Mouse (Mus musculus): Measurements from ENCODE around the gene Vmn2r8. TPM values are rescaled to one million over a fixed set of nuclear protein-coding genes. Genes with fewer than 3 reads are reported as not detected.
A peak's percentile ranks its signal among the peaks of the same experiment; 100 is the strongest.
"Not testable (repeated sequence)": the region's sequence is repeated elsewhere in the genome, so short reads cannot be mapped to it uniquely, and the experiment has no call there.

Gene Vmn2r8
- polyA plus RNA-seq, 1 experiment from 2014 or later = not detected

DNA sequence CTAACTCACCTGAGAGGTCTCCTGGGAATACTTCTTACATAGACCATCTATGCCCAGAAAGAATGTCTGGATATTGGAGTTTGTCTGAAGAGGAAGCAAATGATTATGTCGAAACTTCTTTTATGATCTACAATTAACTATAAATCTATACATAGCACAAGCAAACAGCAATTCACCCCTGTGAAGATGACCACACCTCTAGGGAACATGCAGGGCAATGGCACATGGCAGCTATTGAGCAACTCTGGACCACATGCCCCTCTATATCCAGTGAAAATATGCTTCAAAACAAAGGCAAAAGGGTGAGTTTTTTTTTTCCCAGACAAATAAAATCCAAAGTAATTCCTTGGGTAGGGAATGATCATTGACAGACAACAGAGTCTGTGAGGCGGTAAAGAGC, 48.6 kb downstream of the Vmn2r8 start:
- H3K4me1 ChIP-seq (replicated peaks; ENCODE audit: control insufficient read depth, insufficient read depth, low read length) = no peaks in the 10 kb centered on the region
- H3K9ac ChIP-seq (ENCODE audit: low read depth, low read length) = no peak overlapping the region
- H3K27me3 ChIP-seq (replicated peaks; ENCODE audit: control insufficient read depth, insufficient read depth, low read length) = no peaks in the 10 kb centered on the region
- WGBS = 67% methylated on average over 2 of the region's 2 CpGs
- H3K9me3 ChIP-seq (ENCODE audit: control insufficient read depth, low read length) = no peaks in the 10 kb centered on the region
- no peak for ATAC-seq (replicated peaks; ENCODE audit: low FRiP score)
- H3K27ac ChIP-seq (ENCODE audit: low read depth, low read length) = no peak overlapping the region
- DNase-seq (ENCODE audit: low spot score) = no peak
- no peaks in the 10 kb centered on the region for H3K36me3 ChIP-seq (ENCODE audit: control insufficient read depth, insufficient read depth, low read length)
- H3K4me2 ChIP-seq = no peak overlapping the region
- no peak overlapping the region for H3K4me3 ChIP-seq (ENCODE audit: low read depth, low read length)

DNA sequence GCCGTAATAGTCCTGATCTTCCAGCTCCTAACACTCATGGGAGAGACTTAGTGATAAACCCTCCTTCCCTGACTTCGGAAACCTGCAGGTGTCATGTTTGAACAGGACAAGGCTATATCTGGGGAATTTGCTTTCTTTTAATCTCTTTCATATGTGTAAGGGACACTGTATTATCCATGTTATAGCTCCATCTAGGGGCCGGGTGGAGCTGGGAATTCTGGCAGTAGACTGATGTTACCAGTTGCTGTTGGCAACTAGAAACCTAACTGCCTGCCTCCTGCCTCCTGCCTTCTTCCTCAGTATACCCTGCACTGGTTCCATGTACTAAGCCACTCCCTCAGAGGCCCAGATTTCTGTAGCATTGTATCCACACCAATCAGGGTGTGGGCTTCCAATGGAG, 50.3 kb downstream of the Vmn2r8 start:
- H3K27ac ChIP-seq (ENCODE audit: low read depth, low read length) = no peak overlapping the region
- ATAC-seq (replicated peaks; ENCODE audit: low FRiP score) (peak; percentile 41), DNase-seq (ENCODE audit: low spot score) (no peak)
- no peak overlapping the region for H3K9ac ChIP-seq (ENCODE audit: low read depth, low read length)
- H3K27me3 ChIP-seq (replicated peaks; ENCODE audit: control insufficient read depth, insufficient read depth, low read length) = no peaks in the 10 kb centered on the region
- WGBS = 48% methylated on average over 3 of the region's 3 CpGs
- no peak overlapping the region for H3K4me2 ChIP-seq
- no peaks in the 10 kb centered on the region for H3K4me1 ChIP-seq (replicated peaks; ENCODE audit: control insufficient read depth, insufficient read depth, low read length)
- H3K36me3 ChIP-seq (ENCODE audit: control insufficient read depth, insufficient read depth, low read length) = no peaks in the 10 kb centered on the region
- no peaks in the 10 kb centered on the region for H3K9me3 ChIP-seq (ENCODE audit: control insufficient read depth, low read length)
- no peak overlapping the region for H3K4me3 ChIP-seq (ENCODE audit: low read depth, low read length)

DNA sequence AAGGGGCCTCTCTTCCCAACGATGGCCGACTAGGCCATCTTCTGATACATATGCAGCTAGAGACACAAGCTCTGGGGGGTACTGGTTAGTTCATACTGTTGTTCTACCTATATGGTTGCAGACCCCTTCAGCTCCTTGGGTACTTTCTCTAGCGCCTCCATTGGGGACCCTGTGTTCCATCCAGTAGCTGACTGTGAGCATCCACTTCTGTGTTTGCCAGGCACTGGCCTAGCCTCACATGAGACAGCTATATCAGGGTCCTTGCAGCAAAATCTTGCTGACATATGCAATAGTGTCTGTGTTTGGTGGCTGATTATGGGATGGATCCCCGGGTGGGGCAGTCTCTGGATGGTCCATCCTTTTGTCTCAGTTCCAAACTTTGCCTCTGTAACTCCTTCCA, 57.4 kb downstream of the Vmn2r8 start:
- H3K36me3 ChIP-seq (ENCODE audit: control insufficient read depth, insufficient read depth, low read length) = not testable (repeated sequence)
- ATAC-seq (replicated peaks; ENCODE audit: low FRiP score) = 0 out of 2 replicates have a peak, but pooled peaks have one; percentile 16
- WGBS = 64% methylated on average over 4 of the region's 4 CpGs

DNA sequence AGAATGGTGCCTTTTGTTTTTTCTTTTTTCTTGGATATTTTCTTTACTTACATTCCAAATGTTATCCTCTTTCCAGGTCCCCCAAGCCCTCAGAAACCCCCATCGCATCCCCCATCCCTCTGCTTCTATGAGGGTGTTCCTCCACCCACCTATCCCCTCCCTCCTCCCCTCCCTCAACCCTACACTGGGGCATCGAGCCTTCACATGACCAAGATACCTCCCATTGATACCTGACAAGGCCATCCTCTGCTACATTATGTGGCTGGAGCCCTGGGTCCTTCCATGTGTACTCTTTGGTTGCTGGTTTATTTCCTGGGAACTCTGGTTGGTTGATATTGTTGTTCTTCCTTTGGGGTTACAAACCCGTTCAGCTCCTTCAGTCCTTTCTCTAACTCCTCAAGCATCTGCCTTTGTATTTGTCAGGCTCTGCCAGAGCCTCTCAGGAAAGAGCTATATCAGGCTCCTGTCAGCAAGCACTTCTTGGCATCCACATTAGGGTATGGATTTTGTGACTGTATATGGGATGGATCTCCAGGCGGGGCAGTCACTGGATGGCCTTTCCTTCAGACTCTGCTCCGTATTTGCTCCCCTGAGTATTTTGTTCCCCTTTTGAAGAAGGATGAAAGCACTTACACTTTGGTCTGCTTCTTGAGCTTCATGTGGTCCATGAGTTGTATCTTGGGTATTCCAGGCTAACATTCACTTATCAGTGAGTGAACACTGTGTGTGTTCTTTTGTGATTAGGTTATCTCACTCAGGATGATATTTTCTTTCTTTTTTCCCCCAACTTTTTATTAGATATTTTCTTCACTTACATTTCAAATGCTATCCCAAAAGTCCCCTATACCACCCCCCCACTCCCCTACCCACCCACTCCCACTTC, 58.1 kb downstream of the Vmn2r8 start:
- no peak overlapping the region for H3K4me3 ChIP-seq (ENCODE audit: low read depth, low read length)
- peak overlapping the region; percentile 63 for H3K27ac ChIP-seq (ENCODE audit: low read depth, low read length)
- H3K4me2 ChIP-seq = peak overlapping the region; percentile 29; the same call in 1 of the 2 replicates
- H3K36me3 ChIP-seq (ENCODE audit: control insufficient read depth, insufficient read depth, low read length) = no peaks in the 10 kb centered on the region
- DNase-seq (ENCODE audit: low spot score) (no peak), ATAC-seq (replicated peaks; ENCODE audit: low FRiP score) (peak; percentile 93)
- 69% methylated on average over 5 of the region's 5 CpGs for WGBS
- H3K9me3 ChIP-seq (ENCODE audit: control insufficient read depth, low read length) = no peaks in the 10 kb centered on the region
- no peaks in the 10 kb centered on the region; the same call in 1 of the 2 replicates for H3K4me1 ChIP-seq (replicated peaks; ENCODE audit: control insufficient read depth, insufficient read depth, low read length)
- H3K27me3 ChIP-seq (replicated peaks; ENCODE audit: control insufficient read depth, insufficient read depth, low read length) = no peaks in the 10 kb centered on the region
- no peak overlapping the region for H3K9ac ChIP-seq (ENCODE audit: low read depth, low read length)

More for the DNA sequence above, 57.4 kb downstream of the Vmn2r8 start:
- not testable (repeated sequence) for H3K27ac ChIP-seq (ENCODE audit: low read depth, low read length); H3K9ac ChIP-seq (ENCODE audit: low read depth, low read length); H3K27me3 ChIP-seq (replicated peaks; ENCODE audit: control insufficient read depth, insufficient read depth, low read length); H3K9me3 ChIP-seq (ENCODE audit: control insufficient read depth, low read length); H3K4me2 ChIP-seq; H3K4me3 ChIP-seq (ENCODE audit: low read depth, low read length); H3K4me1 ChIP-seq (replicated peaks; ENCODE audit: control insufficient read depth, insufficient read depth, low read length); DNase-seq (ENCODE audit: low spot score)

DNA sequence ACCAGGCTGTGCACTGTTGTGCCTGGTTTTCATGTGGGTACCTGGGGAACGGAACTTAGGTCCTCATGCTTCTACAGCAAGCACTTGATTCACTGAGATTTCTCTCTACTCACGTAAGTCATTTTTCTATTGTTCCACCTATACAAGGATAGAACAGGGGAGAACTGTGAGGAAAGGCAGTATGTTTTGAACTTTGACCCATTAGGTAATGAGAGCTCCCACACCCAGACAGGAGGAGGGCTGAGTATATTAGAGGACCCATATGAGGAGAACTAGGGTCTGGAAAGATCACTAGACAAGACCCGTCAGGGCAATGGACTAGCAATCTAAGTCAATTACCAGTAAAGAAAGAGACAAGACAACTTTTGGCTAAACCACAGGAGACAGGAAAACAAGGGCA, 64.0 kb downstream of the Vmn2r8 start:
- no peaks in the 10 kb centered on the region for H3K36me3 ChIP-seq (ENCODE audit: control insufficient read depth, insufficient read depth, low read length)
- H3K4me2 ChIP-seq = no peak overlapping the region
- no peaks in the 10 kb centered on the region for H3K27me3 ChIP-seq (replicated peaks; ENCODE audit: control insufficient read depth, insufficient read depth, low read length)
- no peak for DNase-seq (ENCODE audit: low spot score)
- no peak overlapping the region for H3K27ac ChIP-seq (ENCODE audit: low read depth, low read length)
- no peak for ATAC-seq (replicated peaks; ENCODE audit: low FRiP score)
- H3K4me1 ChIP-seq (replicated peaks; ENCODE audit: control insufficient read depth, insufficient read depth, low read length) = no peaks in the 10 kb centered on the region
- no peak overlapping the region for H3K4me3 ChIP-seq (ENCODE audit: low read depth, low read length)
- no peaks in the 10 kb centered on the region for H3K9me3 ChIP-seq (ENCODE audit: control insufficient read depth, low read length)
- 78% methylated on average over 3 of the region's 3 CpGs for WGBS
- no peak overlapping the region for H3K9ac ChIP-seq (ENCODE audit: low read depth, low read length)

DNA sequence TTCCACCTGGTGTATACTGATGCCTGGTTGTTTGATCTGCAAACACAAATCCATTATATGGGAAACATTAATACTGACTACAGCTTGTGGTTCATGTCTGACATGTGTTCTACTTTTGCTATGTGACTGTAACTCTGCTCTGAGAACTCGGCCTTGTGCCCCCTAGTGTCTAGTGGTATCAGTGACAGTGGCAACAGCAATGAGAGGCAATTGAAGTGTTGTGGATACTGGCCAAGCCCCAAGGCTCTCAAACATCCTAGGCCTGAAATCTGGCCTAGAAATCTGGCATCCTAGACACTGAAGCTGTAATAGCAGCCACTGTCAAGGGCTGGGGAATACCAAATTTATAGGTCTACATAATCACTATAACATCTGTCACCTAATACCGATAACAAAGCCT, 64.8 kb downstream of the Vmn2r8 start:
- H3K36me3 ChIP-seq (ENCODE audit: control insufficient read depth, insufficient read depth, low read length) = no peaks in the 10 kb centered on the region
- ATAC-seq (replicated peaks; ENCODE audit: low FRiP score) (0 out of 2 replicates have a peak, but pooled peaks have one; percentile 51), DNase-seq (ENCODE audit: low spot score) (no peak)
- H3K4me2 ChIP-seq = no peak overlapping the region
- no peak overlapping the region for H3K4me3 ChIP-seq (ENCODE audit: low read depth, low read length)
- no peaks in the 10 kb centered on the region for H3K4me1 ChIP-seq (replicated peaks; ENCODE audit: control insufficient read depth, insufficient read depth, low read length)
- 62% methylated on average over 2 of the region's 2 CpGs for WGBS
- H3K9ac ChIP-seq (ENCODE audit: low read depth, low read length) = no peak overlapping the region
- no peaks in the 10 kb centered on the region for H3K27me3 ChIP-seq (replicated peaks; ENCODE audit: control insufficient read depth, insufficient read depth, low read length)
- no peaks in the 10 kb centered on the region for H3K9me3 ChIP-seq (ENCODE audit: control insufficient read depth, low read length)
- no peak overlapping the region for H3K27ac ChIP-seq (ENCODE audit: low read depth, low read length)

DNA sequence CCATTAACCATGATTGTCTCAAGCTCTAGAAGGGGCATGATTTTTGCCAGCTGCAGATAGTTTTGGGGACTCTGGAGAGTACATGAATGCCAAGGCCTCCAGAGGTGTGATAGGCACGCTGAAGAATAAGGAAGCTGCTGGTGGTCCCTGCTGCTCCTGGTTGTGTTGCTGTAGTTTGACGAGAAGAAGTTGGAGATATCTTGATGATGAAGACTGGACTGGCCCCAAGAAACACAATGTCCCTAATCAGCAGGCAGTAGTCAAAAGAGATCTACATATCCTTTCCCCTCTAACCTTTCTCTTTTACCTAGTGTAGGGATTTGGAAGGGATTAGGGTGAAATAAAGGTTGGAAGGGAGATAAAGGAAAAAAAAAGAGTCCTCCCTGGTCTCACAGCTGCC, 66.1 kb downstream of the Vmn2r8 start:
- Histone ChIP-seq H3K4me1 (replicated peaks; ENCODE audit: control insufficient read depth, insufficient read depth, low read length) (no peaks in the 10 kb centered on the region), H3K4me2 (no peak overlapping the region), H3K9ac (ENCODE audit: low read depth, low read length) (no peak overlapping the region), H3K4me3 (ENCODE audit: low read depth, low read length) (no peak overlapping the region), H3K36me3 (ENCODE audit: control insufficient read depth, insufficient read depth, low read length) (no peaks in the 10 kb centered on the region), H3K27me3 (replicated peaks; ENCODE audit: control insufficient read depth, insufficient read depth, low read length) (no peaks in the 10 kb centered on the region), H3K9me3 (ENCODE audit: control insufficient read depth, low read length) (no peaks in the 10 kb centered on the region), H3K27ac (ENCODE audit: low read depth, low read length) (no peak overlapping the region)
- 70% methylated on average over 2 of the region's 2 CpGs for WGBS
- DNase-seq (ENCODE audit: low spot score) (no peak), ATAC-seq (replicated peaks; ENCODE audit: low FRiP score) (no peak)

DNA sequence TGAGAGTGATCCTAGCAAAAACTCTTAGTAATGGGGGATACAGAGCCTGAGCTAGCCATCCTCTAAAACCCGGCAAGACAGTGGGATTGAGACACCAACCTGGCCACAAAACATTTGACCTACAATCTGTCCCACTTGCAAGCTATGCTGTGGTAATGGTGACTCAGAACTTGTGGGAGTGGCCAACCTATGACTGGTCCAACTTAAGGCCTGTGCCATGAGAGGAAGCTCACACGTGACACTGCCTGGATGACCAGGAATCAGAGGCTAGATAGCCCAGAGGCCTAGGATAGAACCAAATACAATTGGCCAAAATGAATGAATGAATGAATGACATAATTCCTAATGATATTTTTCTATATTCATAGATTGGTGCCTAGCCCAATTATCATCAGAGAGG, 66.8 kb downstream of the Vmn2r8 start:
- no peak overlapping the region for H3K4me3 ChIP-seq (ENCODE audit: low read depth, low read length)
- no peak overlapping the region for H3K4me2 ChIP-seq
- DNase-seq (ENCODE audit: low spot score) (no peak), ATAC-seq (replicated peaks; ENCODE audit: low FRiP score) (no peak)
- H3K27me3 ChIP-seq (replicated peaks; ENCODE audit: control insufficient read depth, insufficient read depth, low read length) = no peaks in the 10 kb centered on the region
- H3K9ac ChIP-seq (ENCODE audit: low read depth, low read length) = no peak overlapping the region
- H3K36me3 ChIP-seq (ENCODE audit: control insufficient read depth, insufficient read depth, low read length) = no peaks in the 10 kb centered on the region
- no peaks in the 10 kb centered on the region for H3K4me1 ChIP-seq (replicated peaks; ENCODE audit: control insufficient read depth, insufficient read depth, low read length)
- no peaks in the 10 kb centered on the region for H3K9me3 ChIP-seq (ENCODE audit: control insufficient read depth, low read length)
- no peak overlapping the region for H3K27ac ChIP-seq (ENCODE audit: low read depth, low read length)
- 65% methylated on average over 2 of the region's 2 CpGs for WGBS

All from liver, embryonic 11.5 days (tissue).